Mouse (Mus musculus): ENCODE measurements at regions not wholly inside any gene's neighbourhood (a gene's known extent, or its start where the extent isn't known, plus 50 kb on each side); places are given as distances from the start of the nearest gene placed in this dataset.

GRCm38 (mm10) chr3:48911758-48912157 lies 845.4 kb downstream of the Pcdh18 start:
- TF ChIP-seq CTCF (IDR thresholded peaks at IDR 0.05; ENCODE audit: low read depth): peak; percentile 6; the same call in 1 of the 2 replicates
- no peak for TF ChIP-seq EP300 (IDR thresholded peaks at IDR 0.05; ENCODE audit: low read depth)
